Mouse (Mus musculus) bone marrow macrophage, adult 2 months (primary cell): Measurements from ENCODE around the gene Miga1. TPM values are rescaled to one million over a fixed set of nuclear protein-coding genes. Genes with fewer than 3 reads are reported as not detected.

Experiments used
- H3K27ac ChIP-seq: 2 replicates; pipeline ENCODE4 v1.5.1; 2012; ENCODE audit warnings: low read depth, low read length; ENCODE audit not compliant: insufficient read depth
- H3K4me1 ChIP-seq: 2 replicates; pipeline ENCODE4 v1.6.1; 2012; ENCODE audit warnings: low read length; ENCODE audit not compliant: control insufficient read depth, insufficient read depth
- H3K4me3 ChIP-seq: 2 replicates; pipeline ENCODE4 v1.5.1; 2012; ENCODE audit warnings: mild to moderate bottlenecking, low read length, moderate library complexity; ENCODE audit not compliant: insufficient read depth
- CTCF ChIP-seq: IDR thresholded peaks from 2 replicates; pipeline ENCODE4 v1.5.1; 2012; ENCODE audit warnings: low read depth, mild to moderate bottlenecking, low read length, moderate library complexity
- POLR2A ChIP-seq: IDR thresholded peaks from 2 replicates; pipeline ENCODE4 v1.6.1; 2012; ENCODE audit warnings: mild to moderate bottlenecking, low read depth, low read length, borderline replicate concordance
- polyA plus RNA-seq: library from polyadenylated mRNA; stranded (reverse); fragments of >200 nt; gene quantifications from 2 replicates; pipeline ENCODE4 v1.2.4, GENCODE M21; 2012; ENCODE audit not compliant: missing spikeins, insufficient read depth, insufficient read length

Gene Miga1
- polyA plus RNA-seq, 1 experiment: 4.8 TPM

DNA sequence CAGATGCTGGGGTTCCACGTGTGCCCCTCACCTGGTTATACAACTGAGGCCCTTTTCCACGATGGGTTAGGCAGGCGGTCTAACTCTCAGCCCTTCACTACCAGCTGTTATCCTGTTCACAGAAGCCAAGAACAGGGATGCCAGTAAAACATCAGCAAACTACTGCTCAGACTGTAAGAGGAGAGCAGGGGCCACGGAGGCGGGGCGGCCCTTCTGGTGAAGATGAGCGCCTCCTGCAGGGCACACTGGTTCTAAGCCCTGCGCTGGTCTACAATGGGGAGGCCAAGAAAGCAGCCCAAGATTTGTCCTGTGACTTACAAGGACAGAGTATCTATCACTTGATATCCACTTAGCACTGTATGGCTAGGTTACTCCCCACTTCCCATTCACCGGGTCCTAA lies 52.4 kb downstream of the Miga1 start:
- Histone ChIP-seq H3K4me3 (no peak overlapping the region), H3K27ac (no peak overlapping the region), H3K4me1 (no peaks in the 10 kb centered on the region)
- TF ChIP-seq CTCF (no peak), POLR2A (no peak)

GRCm38 (mm10) chr3:152284759-152285158 lies 55.4 kb downstream of the Miga1 start:
- TF ChIP-seq POLR2A (no peak), CTCF (no peak)
- Histone ChIP-seq H3K4me3 (no peak overlapping the region), H3K27ac (no peak overlapping the region), H3K4me1 (no peaks in the 10 kb centered on the region)

DNA sequence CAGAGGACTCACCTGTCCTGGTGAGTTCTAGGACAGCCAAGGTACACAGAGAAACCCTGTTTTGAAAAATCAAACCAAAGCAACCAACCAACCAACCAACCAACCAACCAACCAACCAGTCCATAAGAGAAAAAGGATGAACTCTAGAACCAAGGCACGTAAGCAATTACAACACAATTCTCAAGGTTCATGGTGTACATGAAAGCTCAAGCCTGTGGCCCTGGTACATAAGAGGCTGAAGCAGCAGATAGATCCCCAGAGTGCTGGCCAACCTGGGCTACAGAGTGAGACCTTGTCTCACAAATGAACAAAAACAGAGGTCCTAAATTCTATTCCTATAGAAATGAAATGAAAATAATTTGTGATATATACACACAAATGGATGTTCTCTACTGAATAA lies 55.9 kb downstream of the Miga1 start:
- Histone ChIP-seq H3K4me3 (no peak overlapping the region), H3K27ac (no peak overlapping the region), H3K4me1 (no peaks in the 10 kb centered on the region)
- no peak for TF ChIP-seq POLR2A
- TF ChIP-seq CTCF: no peak

DNA sequence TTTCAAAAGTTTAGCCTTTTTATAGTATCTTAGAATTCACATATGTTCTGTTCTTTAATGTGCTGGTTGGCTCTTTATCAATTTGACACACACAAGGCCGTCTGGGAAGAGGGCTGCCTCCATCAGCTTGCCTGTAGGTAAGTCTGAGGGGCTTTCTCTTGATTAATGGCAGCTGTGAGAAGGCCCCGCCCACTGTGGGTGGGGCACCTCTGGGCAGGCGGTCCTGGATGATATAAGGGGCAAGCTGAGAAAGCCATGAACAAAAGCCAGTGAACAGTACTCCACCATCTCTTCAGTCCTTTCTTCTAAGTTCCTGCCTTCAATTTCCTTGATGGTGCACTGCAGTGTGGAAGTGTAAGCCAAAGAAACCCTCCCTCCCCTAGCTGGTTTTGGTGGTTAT lies 58.1 kb downstream of the Miga1 start:
- TF ChIP-seq CTCF (no peak), POLR2A (no peak)
- H3K4me3 ChIP-seq: no peak overlapping the region
- H3K4me1 ChIP-seq: no peaks in the 10 kb centered on the region
- no peak overlapping the region for H3K27ac ChIP-seq

DNA sequence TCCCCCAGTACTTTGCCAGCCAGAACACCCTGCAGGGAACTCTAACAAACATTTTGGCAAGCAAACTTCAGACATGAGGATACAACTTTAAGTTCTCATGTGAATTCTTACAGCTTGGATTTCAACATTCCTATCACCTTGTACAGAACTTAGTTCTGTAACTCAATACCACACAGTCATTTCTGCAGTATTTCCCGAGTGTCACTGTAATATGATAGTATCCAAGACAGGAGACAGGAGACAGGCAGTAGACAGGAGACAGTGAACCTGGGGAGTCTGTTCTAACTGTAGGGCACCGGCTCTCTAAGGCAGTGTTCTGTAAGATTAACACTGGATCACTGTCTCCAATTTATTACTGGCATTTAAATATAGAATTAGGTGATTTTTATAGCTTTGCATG lies 61.8 kb downstream of the Miga1 start:
- no peaks in the 10 kb centered on the region for H3K4me1 ChIP-seq
- no peak for TF ChIP-seq POLR2A
- no peak for TF ChIP-seq CTCF
- no peak overlapping the region for H3K4me3 ChIP-seq
- no peak overlapping the region for H3K27ac ChIP-seq

GRCm38 (mm10) chr3:152277912-152278311 lies 62.3 kb downstream of the Miga1 start:
- no peak overlapping the region for H3K27ac ChIP-seq
- no peak for TF ChIP-seq POLR2A
- no peak for TF ChIP-seq CTCF
- no peak overlapping the region for H3K4me3 ChIP-seq
- H3K4me1 ChIP-seq: no peaks in the 10 kb centered on the region

- no peak overlapping the region for H3K27ac ChIP-seq
- TF ChIP-seq CTCF: no peak
- no peak for TF ChIP-seq POLR2A
- H3K4me1 ChIP-seq: no peaks in the 10 kb centered on the region
- no peak overlapping the region for H3K4me3 ChIP-seq
Measured at GRCm38 (mm10) chr3:152276935-152277334, 63.3 kb downstream of the Miga1 start.

DNA sequence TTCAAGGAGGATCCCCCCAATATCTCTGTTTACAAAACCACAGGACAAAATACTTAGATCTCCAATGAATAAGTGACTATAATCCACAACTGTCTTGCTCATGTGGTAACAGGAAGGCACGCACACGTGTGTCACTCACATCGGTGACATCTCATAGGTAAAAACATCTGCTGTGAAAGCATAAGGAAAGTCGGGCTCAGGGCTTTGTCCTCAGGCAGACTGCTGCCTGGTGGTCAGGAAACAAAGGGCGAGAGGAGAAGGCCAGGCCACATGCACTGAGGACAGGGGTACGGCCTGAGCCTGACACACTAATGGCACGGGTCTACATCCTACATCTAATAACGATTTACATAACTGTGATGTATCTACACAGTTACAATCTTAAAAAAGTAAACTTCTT lies 65.2 kb downstream of the Miga1 start:
- H3K4me1 ChIP-seq: no peaks in the 10 kb centered on the region
- TF ChIP-seq POLR2A: no peak

DNA sequence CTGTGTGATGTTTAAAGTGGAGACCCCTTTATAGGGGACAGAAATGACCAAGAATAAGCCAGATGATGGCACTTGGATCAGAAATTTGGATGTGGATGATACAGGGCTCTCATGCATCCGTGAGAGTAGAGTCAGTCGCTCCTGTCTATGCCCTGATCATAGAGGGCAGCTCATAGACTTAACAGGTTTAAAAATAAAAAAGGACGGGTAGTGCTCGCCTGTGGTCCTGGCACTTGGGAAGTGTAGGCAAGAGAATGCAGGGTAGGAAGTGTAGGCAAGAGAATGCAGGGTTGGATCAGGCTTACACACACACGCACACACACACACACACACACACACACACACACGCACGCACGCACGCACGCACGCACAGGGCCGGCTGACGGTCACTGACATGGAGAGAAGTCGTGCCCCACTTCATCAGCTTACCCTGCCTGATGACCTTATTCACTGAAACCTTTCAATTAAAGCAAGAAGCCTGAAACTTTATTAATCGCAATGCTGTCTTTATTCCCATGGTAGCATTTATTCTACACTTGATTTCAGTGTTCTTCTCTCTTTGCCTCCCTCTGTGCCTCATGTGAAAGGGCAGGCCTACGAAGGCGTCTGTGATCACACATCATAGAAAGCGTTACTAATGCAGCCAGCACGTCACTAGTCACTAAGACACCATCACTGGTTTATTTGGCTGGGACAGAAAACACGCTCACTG lies 67.1 kb downstream of the Miga1 start:
- H3K4me3 ChIP-seq: no peak overlapping the region
- no peak overlapping the region for H3K27ac ChIP-seq
- H3K4me1 ChIP-seq: no peaks in the 10 kb centered on the region
- TF ChIP-seq POLR2A (no peak), CTCF (no peak)

More for the DNA sequence above, 65.2 kb downstream of the Miga1 start:
- no peak overlapping the region for H3K4me3 ChIP-seq
- no peak overlapping the region for H3K27ac ChIP-seq

DNA sequence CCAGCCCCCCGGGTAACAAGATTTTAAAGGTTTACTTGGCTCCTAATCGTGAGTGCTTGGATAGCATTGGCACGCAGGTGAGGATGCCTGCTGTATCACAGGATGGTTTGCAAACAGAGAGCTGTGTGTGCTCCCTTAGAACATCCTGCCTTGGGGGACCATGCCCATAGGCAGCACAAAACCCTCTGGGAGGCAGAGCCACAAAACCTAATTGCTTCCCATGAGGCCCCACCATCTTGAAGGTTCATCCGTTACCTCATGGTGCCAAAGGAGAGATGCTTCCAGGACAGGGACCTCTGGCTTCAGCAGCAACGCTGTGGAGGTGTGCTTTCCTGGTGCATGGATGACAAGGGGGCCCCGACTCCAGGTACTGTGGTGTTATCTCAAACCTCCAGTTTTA lies 68.3 kb downstream of the Miga1 start:
- TF ChIP-seq CTCF (no peak), POLR2A (no peak)
- Histone ChIP-seq H3K4me1 (no peaks in the 10 kb centered on the region), H3K27ac (no peak overlapping the region), H3K4me3 (no peak overlapping the region)
